Mouse (Mus musculus): Measurements from ENCODE around the gene Rptor.

DNA sequence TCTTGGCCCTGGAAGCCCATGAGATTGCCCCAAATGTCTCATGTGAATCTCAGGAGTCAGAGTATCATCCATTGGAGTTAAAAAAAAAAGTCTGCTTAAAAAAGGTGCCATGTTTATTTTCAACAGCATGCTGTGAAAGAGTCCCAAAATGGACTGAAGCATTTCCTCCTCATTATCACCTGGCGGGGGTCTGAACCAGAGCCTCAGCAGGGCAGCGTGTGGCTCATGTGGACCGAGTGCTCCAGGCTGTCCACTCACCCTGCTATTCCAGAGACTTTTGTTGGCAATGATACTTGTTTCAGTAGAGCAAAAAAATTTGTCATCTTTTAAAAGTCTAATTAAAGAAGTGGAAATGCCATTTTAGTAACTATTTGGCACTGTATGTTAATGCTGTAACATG is 9.5 kb downstream of the Rptor start:
- TF ChIP-seq MXI1 (IDR thresholded peaks at IDR 0.05; ENCODE audit: low read depth, low read length) (no peak), MYC (IDR thresholded peaks at IDR 0.05; ENCODE audit: low read depth, low read length) (no peak), POLR2AphosphoS2 (IDR thresholded peaks at IDR 0.05; ENCODE audit: low read length) (no peak), GABPA (IDR thresholded peaks at IDR 0.05; ENCODE audit: low read depth, low read length) (no peak), CTCF (IDR thresholded peaks at IDR 0.05 in 2 of 3, conservative IDR thresholded peaks at IDR 0.05 in 1 of 3; ENCODE audit: control insufficient read depth in 1 of 3, insufficient read depth in 1 of 3, low read depth in 2 of 3, low read length in 3 of 3, poor library complexity in 1 of 3, severe bottlenecking in 1 of 3) (no peak)

Data from MEL (cell line).